Mouse (Mus musculus) hindbrain, postnatal 0 days (tissue): Measurements from ENCODE around the gene Robo1. TPM values are rescaled to one million over a fixed set of nuclear protein-coding genes. Genes with fewer than 3 reads are reported as not detected.

Source experiments
- ATAC-seq: fragments of 200-750 bp; cut with Nextera tagmentation; 2 replicates; pipeline ENCODE4 v1.8.0; 2017; ENCODE audit warnings: mild to moderate bottlenecking, moderate TSS enrichment, moderate library complexity
- DNase-seq: peaks from one replicate; pipeline ENCODE4 v3.0.0-alpha.2; 2015; ENCODE audit warnings: low spot score
- H3K27ac ChIP-seq: fragments of 300-500 bp; sonication (generic); 2 replicates; pipeline ENCODE4 v1.5.1; 2014; ENCODE audit warnings: mild to moderate bottlenecking
- H3K27me3 ChIP-seq: fragments of 300-500 bp; sonication (generic); 2 replicates; pipeline ENCODE4 v1.6.1; 2014; ENCODE audit warnings: low read length, mixed read lengths; ENCODE audit not compliant: insufficient read depth
- H3K36me3 ChIP-seq: fragments of 300-500 bp; sonication (generic); 2 replicates; pipeline ENCODE4 v1.6.1; 2014; ENCODE audit warnings: low read length, mixed read lengths; ENCODE audit not compliant: insufficient read depth
- H3K4me1 ChIP-seq: fragments of 300-500 bp; sonication (generic); 2 replicates; pipeline ENCODE4 v1.6.1; 2014; ENCODE audit warnings: antibody characterized with exemption, low read length, mixed read lengths; ENCODE audit not compliant: insufficient read depth
- H3K4me2 ChIP-seq: fragments of 300-500 bp; sonication (generic); 2 replicates; pipeline ENCODE4 v1.6.1; 2014; ENCODE audit warnings: low read depth, mild to moderate bottlenecking, low read length, moderate library complexity, mixed read lengths
- H3K4me3 ChIP-seq: fragments of 300-500 bp; sonication (generic); 2 replicates; pipeline ENCODE4 v1.5.1; 2014; ENCODE audit warnings: low read length
- H3K9ac ChIP-seq: fragments of 300-500 bp; sonication (generic); replicated peaks from 2 replicates; pipeline ENCODE4 v1.6.1; 2014; ENCODE audit warnings: mild to moderate bottlenecking, low read length, moderate library complexity, mixed read lengths
- H3K9me3 ChIP-seq: fragments of 300-500 bp; sonication (generic); 2 replicates; pipeline ENCODE4 v1.6.1; 2016; ENCODE audit warnings: low read length, mixed read lengths
- CTCF ChIP-seq: IDR thresholded peaks from 2 replicates; pipeline ENCODE4 v1.5.1; 2016; ENCODE audit warnings: antibody characterized with exemption, control low read depth, low read depth
- WGBS: fragments of 180-500 bp; shearing (Covaris S2); extraction: QIAGEN DNeasy Blood & Tissue Kit; methylation state at CpG from one replicate; pipeline ENCODE4 v1.1.7; 2014; 5-methylcytosine and 5-hydroxymethylcytosine counted together
- polyA plus RNA-seq: library from polyadenylated mRNA; unstranded; fragments of >200 nt; fragmentation: Nextera tagmentation; extraction: Ambion mirVana; gene quantifications from 2 replicates; pipeline ENCODE4 v1.2.1, GENCODE M21; 2015
- total RNA-seq: library from RNA; depleted of rRNA; stranded (reverse); fragments of >200 nt; gene quantifications from 2 replicates; pipeline ENCODE4 v1.2.3, GENCODE M21; 2014; rRNA removed

Gene Robo1
- total RNA-seq: 57.9 and 69.8 TPM in 2 replicates
- polyA plus RNA-seq: 17.7 and 20.4 TPM in 2 replicates

GRCm38 (mm10) chr16:72307537-72308330 lies at the start of gene Robo1:
Gene Robo1, plus strand, starts transcription at chr16:72308306.
- Histone ChIP-seq H3K9ac (no peak within 1 kb of the TSS), H3K4me2 (no peak within 1 kb of the TSS), H3K27me3 (no peaks in the 10 kb centered on the region), H3K9me3 (no peaks in the 10 kb centered on the region), H3K36me3 (no peaks in the 10 kb centered on the region), H3K4me1 (no peaks in the 10 kb centered on the region), H3K4me3 (no peak within 1 kb of the TSS), H3K27ac (no peak within 1 kb of the TSS)
- DNase-seq: no peak
- no peak for ATAC-seq
- WGBS: 70% methylated on average over 8 of the region's 8 CpGs
- TF ChIP-seq CTCF: no peak

GRCm38 (mm10) chr16:72267839-72268238 lies 40.3 kb upstream of the Robo1 start:
- Histone ChIP-seq H3K9me3 (no peaks in the 10 kb centered on the region), H3K4me2 (no peak overlapping the region), H3K4me1 (no peaks in the 10 kb centered on the region), H3K9ac (no peak overlapping the region), H3K27me3 (no peaks in the 10 kb centered on the region), H3K27ac (no peak overlapping the region), H3K36me3 (no peaks in the 10 kb centered on the region), H3K4me3 (no peak overlapping the region)
- no peak for TF ChIP-seq CTCF
- WGBS: 89% methylated on average over 10 of the region's 10 CpGs
- ATAC-seq (no peak), DNase-seq (no peak)

GRCm38 (mm10) chr16:72276390-72277074 lies 31.6 kb upstream of the Robo1 start:
- WGBS: 85% methylated on average over 3 of the region's 3 CpGs
- H3K4me2 ChIP-seq: no peak overlapping the region
- no peak for TF ChIP-seq CTCF
- H3K4me1 ChIP-seq: no peaks in the 10 kb centered on the region
- no peaks in the 10 kb centered on the region for H3K9me3 ChIP-seq
- no peaks in the 10 kb centered on the region for H3K36me3 ChIP-seq
- ATAC-seq (no peak), DNase-seq (no peak)
- no peaks in the 10 kb centered on the region for H3K27me3 ChIP-seq
- H3K4me3 ChIP-seq: no peak overlapping the region
- H3K9ac ChIP-seq: no peak overlapping the region
- no peak overlapping the region for H3K27ac ChIP-seq

GRCm38 (mm10) chr16:72308331-72308668 lies 194 bp downstream of the Robo1 start:
- 69% methylated on average over 6 of the region's 6 CpGs for WGBS
- ATAC-seq (no peak), DNase-seq (no peak)
- H3K4me1 ChIP-seq: no peaks in the 10 kb centered on the region
- no peak for TF ChIP-seq CTCF
- H3K9ac ChIP-seq: no peak overlapping the region
- H3K27me3 ChIP-seq: no peaks in the 10 kb centered on the region
- H3K4me2 ChIP-seq: no peak overlapping the region
- no peak overlapping the region for H3K4me3 ChIP-seq
- no peaks in the 10 kb centered on the region for H3K36me3 ChIP-seq
- no peak overlapping the region for H3K27ac ChIP-seq
- H3K9me3 ChIP-seq: no peaks in the 10 kb centered on the region

- WGBS: 79% methylated on average over 8 of the region's 8 CpGs
These were observed 19.2 kb downstream of the Robo1 start for GRCm38 (mm10) chr16:72327321-72327720.

GRCm38 (mm10) chr16:72328579-72328978 lies 20.5 kb downstream of the Robo1 start:
- H3K36me3 ChIP-seq: no peaks in the 10 kb centered on the region
- H3K9ac ChIP-seq: no peak overlapping the region
- no peak overlapping the region for H3K4me2 ChIP-seq
- H3K4me1 ChIP-seq: no peaks in the 10 kb centered on the region
- H3K9me3 ChIP-seq: no peaks in the 10 kb centered on the region
- DNase-seq: no peak
- no peak overlapping the region for H3K4me3 ChIP-seq
- 54% methylated on average over 3 of the region's 3 CpGs for WGBS
- no peak for ATAC-seq
- no peak overlapping the region for H3K27ac ChIP-seq
- H3K27me3 ChIP-seq: no peaks in the 10 kb centered on the region
- no peak for TF ChIP-seq CTCF

More at GRCm38 (mm10) chr16:72327321-72327720, 19.2 kb downstream of the Robo1 start:
- TF ChIP-seq CTCF: no peak
- H3K36me3 ChIP-seq: no peaks in the 10 kb centered on the region
- no peak overlapping the region for H3K4me2 ChIP-seq
- H3K9me3 ChIP-seq: no peaks in the 10 kb centered on the region
- DNase-seq (no peak), ATAC-seq (no peak)
- H3K4me3 ChIP-seq: no peak overlapping the region
- no peak overlapping the region for H3K9ac ChIP-seq
- H3K4me1 ChIP-seq: no peaks in the 10 kb centered on the region
- no peaks in the 10 kb centered on the region for H3K27me3 ChIP-seq
- H3K27ac ChIP-seq: no peak overlapping the region

GRCm38 (mm10) chr16:72337757-72338156 lies 29.7 kb downstream of the Robo1 start:
- WGBS: 80% methylated on average over 1 of the region's 1 CpGs
- DNase-seq: no peak
- no peak for TF ChIP-seq CTCF
- Histone ChIP-seq H3K4me2 (no peak overlapping the region), H3K9ac (no peak overlapping the region), H3K36me3 (no peaks in the 10 kb centered on the region), H3K27me3 (no peaks in the 10 kb centered on the region), H3K9me3 (no peaks in the 10 kb centered on the region), H3K4me3 (no peak overlapping the region), H3K4me1 (no peaks in the 10 kb centered on the region), H3K27ac (no peak overlapping the region)
- no peak for ATAC-seq
